Mouse (Mus musculus) E14TG2a.4 (cell line): ENCODE data around the gene Slc8a2.

Source experiments
- CTCF ChIP-seq: conservative IDR thresholded peaks from 2 replicates; pipeline ENCODE4 v1.5.1; 2014; ENCODE audit warnings: low read length
- POU5F1 ChIP-seq: IDR thresholded peaks from 2 replicates; pipeline ENCODE4 v1.6.1; 2014; ENCODE audit warnings: low read length, borderline replicate concordance

- TF ChIP-seq CTCF (no peak), POU5F1 (no peak)
Measured at GRCm38 (mm10) chr7:16172141-16172581, 42.5 kb downstream of the Slc8a2 start.
